Mouse (Mus musculus) small intestine, adult 2 months (tissue): ENCODE measurements around the gene Bmpr1b.

Experiments used
- CTCF ChIP-seq: fragments of 200-500 bp; IDR thresholded peaks from 2 replicates; pipeline ENCODE4 v1.5.1; 2012; ENCODE audit warnings: low read depth, mild to moderate bottlenecking, control low read depth, inconsistent platforms, low read length, moderate library complexity, mixed read lengths; ENCODE audit not compliant: insufficient replicate concordance, insufficient read length; ENCODE audit errors: extremely low read depth
- POLR2A ChIP-seq: fragments of 200-500 bp; IDR thresholded peaks from 2 replicates; pipeline ENCODE4 v1.6.1; 2012; ENCODE audit warnings: low read depth, mild to moderate bottlenecking, control low read depth, inconsistent platforms, low read length, moderate library complexity

DNA sequence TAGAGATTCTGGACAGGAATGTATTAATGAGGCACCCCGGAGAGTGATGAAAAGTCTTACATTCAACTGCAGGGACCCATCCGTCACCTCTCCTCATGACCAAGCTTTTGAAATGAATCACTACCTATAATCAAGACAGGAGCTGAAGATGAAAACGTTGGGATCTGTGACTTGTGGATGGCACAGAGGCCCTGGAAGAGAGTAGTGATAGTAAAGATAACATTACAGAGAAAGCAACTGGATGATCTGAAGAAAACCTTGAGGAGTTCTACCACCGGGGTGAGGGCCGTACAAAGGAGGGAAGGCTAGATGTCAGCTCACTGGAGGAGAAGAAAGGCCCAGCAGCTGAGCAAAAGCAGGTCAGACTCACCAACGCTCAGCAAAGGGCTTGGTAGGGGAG, 120.7 kb downstream of the Bmpr1b start:
- TF ChIP-seq CTCF, result no peak
- no peak for TF ChIP-seq POLR2A
